Mouse (Mus musculus) left cerebral cortex, postnatal 4 days (tissue): ENCODE measurements at regions not wholly inside any gene's neighbourhood (a gene's known extent, or its start where the extent isn't known, plus 50 kb on each side); places are given as distances from the start of the nearest gene placed in this dataset.

ENCODE experiments used
- DNase-seq: peaks from one replicate; pipeline ENCODE4 v3.0.0-alpha.2; 2022
- intact Hi-C: fragments of 180-260 bp; cut with DNase I; formaldehyde crosslinking; loops from one replicate; pipeline ENCODE4 v1.15.1; 2025

DNA sequence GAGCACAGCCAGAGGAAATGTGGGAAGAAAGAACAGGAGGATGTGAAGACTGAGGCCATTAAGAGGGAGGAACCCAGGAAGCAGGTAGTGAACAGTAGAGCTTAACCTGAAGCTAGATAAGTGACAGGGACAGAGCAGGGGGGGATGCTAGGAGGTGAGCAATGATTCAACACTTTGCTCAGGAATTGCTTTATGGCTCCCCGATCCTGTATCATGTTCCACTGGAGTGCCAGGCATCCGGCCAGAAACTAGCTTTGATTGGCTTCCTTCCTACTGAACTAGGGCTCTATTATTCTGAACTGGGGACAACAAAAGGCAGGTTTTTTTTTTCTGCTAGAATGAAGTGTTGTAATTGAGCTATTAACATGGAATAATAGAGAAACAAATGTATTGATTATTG lies 493.1 kb upstream of the Fat3 start:
- intact Hi-C loops, result no loop called here
- peak; percentile 23 for DNase-seq

DNA sequence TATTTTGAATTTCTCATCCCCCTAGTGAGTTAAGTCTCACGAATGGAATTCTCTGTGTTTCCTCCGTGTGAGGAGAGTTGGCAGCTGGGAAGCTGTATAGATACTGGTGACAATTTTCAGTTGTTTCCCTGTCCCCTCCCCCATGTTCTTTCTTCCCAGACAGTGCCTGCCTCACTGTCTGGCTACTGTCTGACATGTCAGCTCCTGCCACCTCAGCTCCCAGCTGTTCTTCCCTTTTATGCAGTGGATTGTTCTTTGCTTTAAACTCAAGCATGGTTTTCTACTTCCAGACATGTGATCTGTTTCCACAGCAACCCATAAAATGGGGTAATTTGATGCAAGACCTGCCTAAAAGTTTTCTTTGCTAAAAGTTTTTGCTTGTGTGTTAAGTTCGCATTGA lies 487.0 kb upstream of the Fat3 start:
- intact Hi-C loops, result no loop called here
- DNase-seq, result no peak

DNA sequence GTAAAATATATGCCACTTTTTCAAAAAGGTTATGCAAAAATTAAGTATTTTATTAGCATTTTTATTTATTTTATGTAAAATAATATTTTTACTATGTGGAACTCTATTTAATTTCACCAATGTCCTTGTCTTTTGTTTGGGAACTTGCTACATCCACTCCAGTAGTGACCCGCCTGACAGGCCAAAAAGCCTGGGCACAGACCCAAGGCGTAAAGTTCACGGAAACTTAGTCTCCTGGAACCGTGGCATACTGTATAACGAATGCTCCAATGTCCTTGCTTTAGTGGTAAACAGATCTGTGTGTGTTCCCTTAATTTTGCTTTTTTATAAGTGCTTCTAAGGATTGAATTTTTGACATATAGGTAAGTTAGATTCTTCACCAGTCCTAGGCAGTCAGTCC lies 476.2 kb upstream of the Fat3 start:
- intact Hi-C loops, result no loop called here
- no peak for DNase-seq

DNA sequence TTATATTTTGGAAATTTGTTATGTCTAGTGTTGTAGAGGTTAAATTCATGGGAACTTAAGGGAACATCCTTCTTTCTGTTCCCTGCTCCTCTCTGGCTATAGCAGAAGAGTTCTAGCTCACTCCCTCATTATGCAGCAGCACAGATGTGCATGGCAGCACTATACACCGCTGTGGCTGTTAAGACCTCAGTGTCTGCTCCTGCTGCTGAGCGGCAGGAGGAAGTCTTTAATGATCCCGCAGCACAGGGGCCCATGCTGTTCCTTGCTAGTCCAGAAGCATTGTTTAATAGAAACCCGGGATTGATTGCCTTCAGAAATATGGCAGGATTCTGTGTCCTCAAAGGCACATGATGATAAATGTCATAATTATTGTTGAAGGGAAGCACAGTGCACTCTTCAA lies 469.3 kb upstream of the Fat3 start:
- DNase-seq, result no peak
- intact Hi-C loops, result no loop called here

DNA sequence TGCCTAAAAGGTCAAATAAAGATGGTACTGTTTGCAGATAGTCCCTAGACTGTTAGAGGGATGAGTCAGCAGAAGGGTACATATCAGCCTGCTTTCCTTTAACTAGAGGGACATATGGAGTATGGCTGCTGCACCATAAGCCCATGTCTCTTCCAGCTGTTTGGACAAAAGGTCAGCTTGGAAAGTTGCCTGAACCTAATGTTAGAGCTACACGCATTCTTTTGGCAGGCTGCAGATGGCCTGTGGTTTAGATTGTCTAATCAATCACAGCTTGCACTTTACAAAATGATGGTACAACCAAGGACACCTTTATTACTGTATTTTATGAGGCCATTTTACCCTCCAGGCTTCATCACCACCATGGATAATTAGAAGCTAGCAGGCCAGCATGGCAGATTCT lies 432.5 kb upstream of the Fat3 start:
- DNase-seq, result peak; percentile 24
- intact Hi-C loops, result no loop called here

DNA sequence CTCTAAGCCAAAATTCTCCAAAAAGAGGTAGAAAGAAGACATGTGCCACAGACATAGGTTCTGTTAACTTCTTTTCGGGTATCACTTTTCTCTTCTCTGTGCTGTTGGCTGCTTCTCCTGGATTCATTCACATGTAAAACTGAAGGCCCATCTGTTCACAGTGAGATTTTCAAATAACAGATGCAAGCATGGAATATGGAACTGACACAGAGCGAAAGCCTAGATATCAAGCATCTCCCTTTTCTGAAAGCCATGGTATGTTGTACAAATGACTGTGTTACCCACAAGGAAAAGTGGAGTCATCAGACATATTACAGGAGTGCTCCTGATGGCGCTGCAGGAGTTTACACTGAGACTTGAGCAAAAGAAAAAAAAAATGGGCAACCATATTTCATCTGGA lies 430.5 kb upstream of the Fat3 start:
- intact Hi-C loops, result no loop called here
- no peak for DNase-seq

DNA sequence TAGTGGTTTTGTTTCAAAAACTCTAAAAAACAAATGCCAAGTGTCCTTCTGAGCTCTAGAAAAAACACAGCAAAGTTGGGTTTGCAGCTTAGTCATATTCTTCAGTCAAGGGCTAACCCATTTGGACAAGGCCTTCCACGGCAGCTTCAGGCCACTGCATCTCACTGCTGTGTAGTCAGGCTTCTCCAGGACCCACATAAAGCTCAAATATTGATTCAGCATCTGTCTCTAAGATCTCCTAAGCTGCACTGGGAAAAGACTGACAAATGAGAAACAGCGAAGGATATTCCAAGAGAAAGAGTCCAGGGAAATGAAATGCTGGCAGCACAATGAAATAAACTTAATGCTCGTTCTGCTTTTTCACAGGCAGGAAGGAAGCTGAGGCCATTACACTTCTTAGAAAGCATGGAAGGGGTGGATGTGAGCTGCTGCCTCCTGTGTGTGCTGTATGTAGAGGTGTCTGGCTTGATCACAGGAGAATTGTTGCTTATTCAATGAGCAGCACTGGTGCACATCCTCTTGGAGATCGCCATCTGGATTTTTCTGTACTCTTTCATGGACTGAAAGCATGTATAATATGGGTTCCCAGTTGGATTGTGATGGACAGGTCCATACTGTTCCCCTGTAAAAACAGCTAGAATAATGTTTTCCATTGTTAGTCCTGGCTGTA lies 425.4 kb upstream of the Fat3 start:
- no peak for DNase-seq
- intact Hi-C loops, result no loop called here

DNA sequence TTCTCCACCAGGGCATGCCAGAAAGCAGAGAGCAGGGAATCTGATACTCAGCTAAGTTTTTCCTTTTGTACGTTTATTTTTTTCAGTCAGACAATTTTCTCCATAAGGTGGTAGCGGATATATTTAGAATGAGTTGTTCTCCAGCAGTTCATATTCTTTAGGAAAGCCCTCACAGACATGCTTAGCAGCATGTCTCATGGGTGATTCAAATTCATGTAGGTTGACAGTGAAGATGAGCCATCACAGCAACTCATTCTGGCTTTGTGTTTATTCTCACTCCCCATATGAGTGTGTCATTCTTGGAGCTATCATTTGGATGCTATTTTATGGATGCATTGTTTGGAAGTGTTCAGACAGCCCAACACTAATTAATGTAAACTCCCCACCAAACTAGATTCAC lies 424.2 kb upstream of the Fat3 start:
- intact Hi-C loops, result no loop called here
- no peak for DNase-seq

DNA sequence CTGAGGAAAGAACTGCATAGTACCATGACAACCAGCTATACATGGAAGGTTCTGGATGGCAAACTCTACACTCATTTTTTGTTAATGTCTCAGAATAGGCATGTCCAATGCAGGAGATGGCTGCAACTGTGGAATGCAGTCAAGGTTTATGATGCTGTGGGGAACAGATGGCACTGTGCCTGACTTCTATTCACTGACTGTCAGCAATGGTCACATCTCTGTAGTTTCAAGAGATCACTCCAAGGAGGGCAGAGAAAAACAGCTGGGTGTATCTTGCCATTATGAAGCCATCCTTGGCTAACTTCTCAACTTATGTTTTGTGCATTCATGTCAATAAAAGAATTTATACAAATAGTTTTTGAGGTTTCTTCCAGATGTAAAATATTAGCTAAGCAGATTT lies 405.1 kb upstream of the Fat3 start:
- no peak for DNase-seq
- intact Hi-C loops, result no loop called here

DNA sequence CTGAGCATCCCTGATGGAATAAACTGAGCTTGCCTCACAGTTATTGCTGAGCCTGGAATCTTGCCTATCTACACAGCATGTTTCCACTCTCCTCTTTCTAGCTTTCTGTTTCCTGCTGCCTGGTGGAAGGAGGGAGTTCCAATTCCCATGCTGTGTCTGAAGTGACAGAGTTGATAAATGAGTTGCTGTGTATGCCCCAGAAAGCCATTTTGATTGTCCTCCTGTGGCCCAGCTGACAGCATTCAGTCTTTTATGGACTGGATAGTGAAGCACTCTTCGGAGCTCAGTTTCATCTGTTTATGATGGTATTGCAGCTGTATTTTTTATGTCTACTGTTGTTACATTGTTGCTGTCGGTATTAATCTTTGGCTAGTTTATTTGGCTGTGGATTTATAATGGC lies 398.0 kb upstream of the Fat3 start:
- intact Hi-C loops, result no loop called here
- DNase-seq, result no peak

DNA sequence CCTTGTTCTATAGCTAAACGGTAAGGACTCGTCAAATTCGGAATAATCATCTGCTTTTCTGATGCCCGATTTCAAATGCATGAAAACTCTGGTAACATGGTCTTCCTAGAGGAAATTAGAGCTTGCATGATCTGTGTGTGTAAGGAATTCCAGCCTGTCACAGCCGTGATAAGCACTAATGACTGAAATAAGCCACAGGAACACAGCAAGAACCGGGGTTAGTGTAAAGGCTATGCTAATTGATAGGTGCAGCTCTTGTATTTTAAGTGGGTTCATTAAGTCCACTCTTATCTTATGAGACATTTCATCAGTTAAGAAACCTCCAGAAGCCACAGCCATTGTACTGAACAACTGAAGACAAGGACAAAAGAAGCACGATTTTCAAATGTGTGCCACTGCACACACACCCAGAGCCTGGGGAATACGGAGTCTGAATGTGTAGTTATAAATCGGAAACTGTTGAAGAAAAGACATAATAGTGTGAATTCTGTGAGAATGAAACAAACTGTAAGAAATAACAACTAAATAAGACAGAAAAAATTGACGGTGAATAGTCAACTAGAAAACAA lies 351.5 kb upstream of the Fat3 start:
- DNase-seq, result no peak
- intact Hi-C loops, result no loop called here

DNA sequence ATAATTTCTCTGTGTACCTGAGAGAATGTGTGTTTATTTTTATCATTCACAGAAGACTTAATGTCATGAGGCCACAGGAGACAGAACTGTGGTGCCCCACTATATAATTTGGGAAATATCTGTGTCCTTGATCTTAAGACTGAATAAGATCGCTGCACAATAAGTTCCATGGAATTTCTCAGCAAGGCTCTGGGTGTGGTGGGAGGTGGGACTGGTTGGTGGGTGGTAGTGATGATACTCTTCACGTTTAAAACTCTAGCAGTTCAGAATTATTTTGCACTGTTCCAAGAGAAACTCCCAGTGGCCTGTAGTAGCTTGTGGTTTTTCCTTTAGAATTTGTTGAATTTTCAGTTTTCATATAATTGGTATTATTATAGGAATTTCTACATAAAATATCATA lies 307.4 kb upstream of the Fat3 start:
- DNase-seq, result no peak
- intact Hi-C loops, result no loop called here

DNA sequence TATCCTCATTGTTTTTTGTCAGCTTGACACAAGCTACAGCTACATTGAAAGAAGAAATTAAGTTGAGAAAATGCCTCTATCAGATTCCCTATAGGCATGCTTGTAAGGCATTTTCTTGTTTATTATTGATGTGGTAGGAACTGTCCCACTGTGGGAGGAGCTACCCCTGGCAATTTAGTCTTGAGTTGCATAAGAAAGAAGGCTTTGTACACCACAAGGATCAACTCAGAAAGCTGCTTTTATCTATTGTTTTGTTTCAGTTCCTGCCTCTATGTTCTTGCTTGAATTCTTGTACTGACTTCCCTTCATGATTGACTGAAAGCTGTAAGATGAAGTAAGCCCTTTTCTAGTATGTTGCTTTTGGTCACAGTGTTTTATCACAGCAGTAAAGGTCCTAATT lies 271.8 kb upstream of the Fat3 start:
- intact Hi-C loops, result no loop called here
- no peak for DNase-seq

DNA sequence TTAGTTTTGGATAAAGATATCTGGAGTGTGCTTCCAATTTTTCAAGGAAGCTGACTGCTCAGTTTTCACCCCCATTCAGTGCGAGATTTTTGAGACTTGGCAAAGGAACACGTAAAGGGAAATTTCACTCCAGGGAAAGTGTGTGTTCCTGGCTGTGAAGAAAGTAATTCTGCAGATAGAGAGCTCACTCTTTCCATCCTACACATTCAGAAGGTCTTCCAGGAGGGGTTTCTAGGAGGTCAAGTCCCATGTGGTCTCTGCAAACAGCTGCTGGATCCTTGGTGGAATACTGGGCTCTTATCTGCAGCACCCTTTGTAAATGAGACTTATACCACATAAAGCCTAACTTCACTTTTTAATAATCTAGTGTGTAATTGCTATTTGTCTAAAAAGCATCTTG lies 226.6 kb upstream of the Fat3 start:
- DNase-seq, result no peak
- intact Hi-C loops, result no loop called here

DNA sequence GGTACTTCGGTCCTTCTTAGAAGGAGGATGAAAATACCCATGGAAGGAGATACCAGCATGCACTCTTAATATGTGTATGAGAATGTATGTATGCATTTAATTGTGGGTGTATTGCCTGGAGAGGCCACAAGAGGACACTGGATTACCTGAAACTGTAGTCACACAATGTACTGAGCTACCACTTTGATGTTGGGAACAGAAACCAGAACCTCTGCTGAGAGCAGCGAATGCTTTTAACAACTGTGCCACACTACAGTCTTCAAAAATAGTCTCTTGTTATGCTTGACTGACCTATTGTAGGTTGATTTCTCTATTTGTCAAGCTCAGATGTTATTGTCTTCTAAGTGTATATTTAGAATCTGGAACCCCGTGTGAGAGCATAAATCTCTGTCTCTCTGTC lies 201.3 kb upstream of the Fat3 start:
- intact Hi-C loops, result no loop called here
- no peak for DNase-seq

DNA sequence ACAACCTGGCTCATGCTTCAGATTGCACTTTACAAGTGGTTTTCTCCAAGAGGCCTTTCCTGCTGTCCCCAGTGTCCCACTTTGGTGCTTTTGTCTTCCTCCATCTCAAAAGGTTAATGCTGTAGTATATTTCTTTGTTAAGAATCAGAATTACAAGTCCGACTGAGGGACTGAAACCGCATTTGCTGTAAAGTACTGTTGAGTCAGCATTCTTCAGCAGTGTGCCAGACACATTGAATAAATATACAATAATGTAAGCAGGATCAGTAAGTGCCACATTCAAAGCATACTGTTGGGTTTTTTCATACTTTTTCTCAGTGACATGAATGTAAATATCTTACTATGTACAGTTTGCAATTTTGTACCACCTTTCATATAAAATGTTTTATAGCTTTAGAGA lies 160.4 kb upstream of the Fat3 start:
- intact Hi-C loops, result no loop called here
- DNase-seq, result no peak

DNA sequence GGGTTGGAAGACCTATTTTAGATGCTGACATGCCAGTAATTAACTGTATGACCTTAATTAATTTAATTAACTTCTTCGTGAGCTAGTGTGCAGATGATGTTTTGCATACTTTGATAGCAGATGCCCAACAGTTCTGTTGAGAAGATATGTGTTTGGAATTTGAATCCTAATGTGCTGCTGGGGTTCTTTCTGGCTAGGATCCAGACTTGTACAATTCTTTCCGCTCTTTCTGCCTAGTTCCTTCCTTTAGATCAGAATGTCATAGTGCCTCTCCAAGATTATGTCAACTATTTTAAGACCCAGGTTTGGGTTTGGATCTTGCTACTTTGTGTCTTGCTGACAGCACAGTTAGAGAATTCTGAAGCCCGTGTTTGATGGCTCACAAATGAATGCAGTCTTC lies 159.9 kb upstream of the Fat3 start:
- no peak for DNase-seq

More for the DNA sequence above, 159.9 kb upstream of the Fat3 start:
- intact Hi-C loops, result no loop called here
